Mouse (Mus musculus): ENCODE measurements at regions not wholly inside any gene's neighbourhood (a gene's known extent, or its start where the extent isn't known, plus 50 kb on each side); places are given as distances from the start of the nearest gene placed in this dataset.

DNA sequence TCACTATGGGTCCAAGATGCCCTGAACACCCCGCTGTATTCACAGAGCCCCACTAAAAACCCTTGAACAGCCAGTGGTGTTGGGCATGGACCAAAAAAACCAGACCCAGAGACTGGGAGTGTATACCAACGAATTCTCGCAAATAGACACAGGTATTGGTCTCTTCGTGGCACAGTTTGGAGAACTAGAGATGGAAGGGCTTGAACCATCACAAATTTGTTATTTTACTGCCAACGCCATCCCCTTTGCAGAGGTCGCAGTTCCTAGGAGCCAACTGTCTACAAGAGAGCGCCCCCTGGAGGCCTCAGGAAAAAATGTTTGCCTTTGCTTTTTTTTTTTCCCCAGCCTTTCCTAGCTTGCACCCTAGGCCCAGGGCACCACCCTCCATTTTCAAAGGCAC lies 99.1 kb downstream of the Edn3 start:
- Histone ChIP-seq H3K36me3 (ENCODE audit: control insufficient read depth, insufficient read depth, low read length) (no peaks in the 10 kb centered on the region), H3K9me3 (ENCODE audit: control insufficient read depth, low read length) (no peaks in the 10 kb centered on the region), H3K4me3 (ENCODE audit: low read depth, low read length) (no peak overlapping the region), H3K27me3 (ENCODE audit: control insufficient read depth, insufficient read depth, low read length) (no peaks in the 10 kb centered on the region), H3K27ac (ENCODE audit: low read depth, low read length) (peak overlapping the region; percentile 70; the same call in 1 of the 2 replicates), H3K4me1 (replicated peaks; ENCODE audit: control insufficient read depth, insufficient read depth, low read length) (peaks cover 7% of the 10 kb centered on the region; the same call in 1 of the 2 replicates), H3K9ac (ENCODE audit: low read length) (no peak overlapping the region), H3K4me2 (ENCODE audit: low read depth, low read length, severe bottlenecking) (no peak overlapping the region)
- ATAC-seq (replicated peaks; ENCODE audit: low FRiP score) (peak; percentile 16; the same call in 1 of the 2 replicates), DNase-seq (ENCODE audit: low spot score) (peak; percentile 70)
- WGBS: 25% methylated on average over 7 of the region's 7 CpGs

DNA sequence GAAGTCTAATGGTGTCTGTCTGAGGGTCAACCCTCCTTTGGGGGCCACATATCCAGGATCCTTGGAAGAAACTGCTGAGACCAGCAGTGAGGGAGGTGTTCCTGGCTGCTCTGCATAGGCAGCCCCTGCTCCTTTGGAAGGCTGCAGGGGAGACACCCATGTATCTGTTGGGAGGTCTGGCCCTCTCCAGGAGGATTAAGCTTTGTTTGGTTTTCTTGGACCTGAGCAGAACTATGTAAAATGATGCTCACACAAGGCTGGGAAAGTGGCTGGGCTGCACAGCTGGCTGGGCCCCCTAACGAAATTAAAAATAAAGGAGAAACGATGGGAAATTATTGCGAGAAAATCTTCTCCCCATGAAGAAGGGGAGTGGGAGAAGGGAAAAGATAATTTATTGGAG lies 104.2 kb downstream of the Edn3 start:
- H3K9ac ChIP-seq (ENCODE audit: low read length): no peak overlapping the region
- no peak overlapping the region for H3K4me3 ChIP-seq (ENCODE audit: low read depth, low read length)
- H3K4me2 ChIP-seq (ENCODE audit: low read depth, low read length, severe bottlenecking): no peak overlapping the region
- H3K4me1 ChIP-seq (replicated peaks; ENCODE audit: control insufficient read depth, insufficient read depth, low read length): no peaks in the 10 kb centered on the region
- 74% methylated on average over 3 of the region's 3 CpGs for WGBS
- DNase-seq (ENCODE audit: low spot score): no peak
- H3K36me3 ChIP-seq (ENCODE audit: control insufficient read depth, insufficient read depth, low read length): no peaks in the 10 kb centered on the region
- no peak overlapping the region for H3K27ac ChIP-seq (ENCODE audit: low read depth, low read length)
- no peaks in the 10 kb centered on the region for H3K9me3 ChIP-seq (ENCODE audit: control insufficient read depth, low read length)
- ATAC-seq (replicated peaks; ENCODE audit: low FRiP score): no peak
- no peaks in the 10 kb centered on the region for H3K27me3 ChIP-seq (ENCODE audit: control insufficient read depth, insufficient read depth, low read length)

DNA sequence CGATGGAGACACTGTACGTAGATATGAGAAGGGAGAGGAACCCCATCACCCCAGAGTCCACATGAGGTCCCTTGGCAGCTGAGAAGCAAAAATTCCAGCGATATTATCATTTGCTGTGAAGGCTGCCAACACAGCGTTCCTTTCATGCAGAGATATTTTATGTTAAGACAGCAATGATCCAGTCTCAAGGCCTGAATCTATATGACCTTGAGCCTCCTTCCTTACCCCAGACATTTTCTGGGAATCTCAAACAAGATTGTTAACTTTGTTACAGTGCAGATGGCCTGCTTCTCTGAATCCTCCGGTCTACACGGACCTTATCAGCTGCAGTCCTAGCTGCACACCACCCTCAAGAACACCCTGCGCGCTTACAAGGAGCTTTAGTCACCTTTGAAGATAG lies 106.1 kb downstream of the Edn3 start:
- Histone ChIP-seq H3K27me3 (ENCODE audit: control insufficient read depth, insufficient read depth, low read length) (no peaks in the 10 kb centered on the region), H3K9ac (ENCODE audit: low read length) (no peak overlapping the region), H3K27ac (ENCODE audit: low read depth, low read length) (no peak overlapping the region), H3K4me1 (replicated peaks; ENCODE audit: control insufficient read depth, insufficient read depth, low read length) (no peaks in the 10 kb centered on the region), H3K9me3 (ENCODE audit: control insufficient read depth, low read length) (no peaks in the 10 kb centered on the region), H3K4me2 (ENCODE audit: low read depth, low read length, severe bottlenecking) (no peak overlapping the region), H3K4me3 (ENCODE audit: low read depth, low read length) (no peak overlapping the region), H3K36me3 (ENCODE audit: control insufficient read depth, insufficient read depth, low read length) (no peaks in the 10 kb centered on the region)
- DNase-seq (ENCODE audit: low spot score) (no peak), ATAC-seq (replicated peaks; ENCODE audit: low FRiP score) (no peak)
- 92% methylated on average over 8 of the region's 8 CpGs for WGBS

DNA sequence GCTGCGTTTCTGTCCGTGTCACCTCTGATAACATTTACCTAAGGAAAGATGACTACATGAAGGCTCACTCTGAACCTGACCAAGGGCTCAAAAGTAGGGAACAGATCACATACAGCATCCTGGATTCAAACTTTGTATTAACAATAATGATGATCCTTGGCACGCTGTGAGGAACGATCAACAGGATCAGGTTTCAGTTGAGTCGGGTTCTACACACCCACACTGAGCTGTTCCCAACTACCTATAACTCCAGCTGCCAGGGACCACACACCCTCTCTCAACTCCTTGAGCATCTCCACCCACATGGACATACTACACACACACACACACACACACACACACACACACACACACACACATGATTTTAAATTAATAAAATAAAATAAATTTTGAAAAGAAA lies 107.0 kb downstream of the Edn3 start:
- no peaks in the 10 kb centered on the region for H3K9me3 ChIP-seq (ENCODE audit: control insufficient read depth, low read length)
- no peak overlapping the region for H3K4me3 ChIP-seq (ENCODE audit: low read depth, low read length)
- ATAC-seq (replicated peaks; ENCODE audit: low FRiP score) (no peak), DNase-seq (ENCODE audit: low spot score) (no peak)
- no peaks in the 10 kb centered on the region for H3K36me3 ChIP-seq (ENCODE audit: control insufficient read depth, insufficient read depth, low read length)
- no peak overlapping the region for H3K9ac ChIP-seq (ENCODE audit: low read length)
- no peak overlapping the region for H3K4me2 ChIP-seq (ENCODE audit: low read depth, low read length, severe bottlenecking)
- no peaks in the 10 kb centered on the region for H3K27me3 ChIP-seq (ENCODE audit: control insufficient read depth, insufficient read depth, low read length)
- WGBS: 72% methylated on average over 5 of the region's 5 CpGs
- H3K27ac ChIP-seq (ENCODE audit: low read depth, low read length): no peak overlapping the region
- H3K4me1 ChIP-seq (replicated peaks; ENCODE audit: control insufficient read depth, insufficient read depth, low read length): no peaks in the 10 kb centered on the region

DNA sequence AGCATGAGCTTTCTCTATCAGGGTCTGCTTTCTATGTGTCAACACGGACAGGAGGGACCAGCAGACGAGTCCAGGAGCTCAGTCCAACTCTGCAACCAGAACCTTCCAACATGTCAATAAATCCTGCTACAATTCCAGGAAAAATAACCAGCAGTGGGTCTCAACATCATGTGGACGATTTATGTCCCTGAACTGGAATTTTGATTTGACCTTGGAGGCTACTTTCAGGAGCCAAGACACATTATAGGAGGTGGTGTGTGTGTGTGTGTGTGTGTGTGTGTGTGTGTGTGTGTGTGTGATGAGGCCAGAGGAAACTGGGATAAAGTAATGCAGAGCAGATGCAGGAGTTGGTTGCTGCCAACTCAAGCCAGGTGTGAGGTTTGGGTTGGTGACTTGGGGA lies 107.8 kb downstream of the Edn3 start:
- 70% methylated on average over 3 of the region's 3 CpGs for WGBS
- H3K27ac ChIP-seq (ENCODE audit: low read depth, low read length): no peak overlapping the region

DNA sequence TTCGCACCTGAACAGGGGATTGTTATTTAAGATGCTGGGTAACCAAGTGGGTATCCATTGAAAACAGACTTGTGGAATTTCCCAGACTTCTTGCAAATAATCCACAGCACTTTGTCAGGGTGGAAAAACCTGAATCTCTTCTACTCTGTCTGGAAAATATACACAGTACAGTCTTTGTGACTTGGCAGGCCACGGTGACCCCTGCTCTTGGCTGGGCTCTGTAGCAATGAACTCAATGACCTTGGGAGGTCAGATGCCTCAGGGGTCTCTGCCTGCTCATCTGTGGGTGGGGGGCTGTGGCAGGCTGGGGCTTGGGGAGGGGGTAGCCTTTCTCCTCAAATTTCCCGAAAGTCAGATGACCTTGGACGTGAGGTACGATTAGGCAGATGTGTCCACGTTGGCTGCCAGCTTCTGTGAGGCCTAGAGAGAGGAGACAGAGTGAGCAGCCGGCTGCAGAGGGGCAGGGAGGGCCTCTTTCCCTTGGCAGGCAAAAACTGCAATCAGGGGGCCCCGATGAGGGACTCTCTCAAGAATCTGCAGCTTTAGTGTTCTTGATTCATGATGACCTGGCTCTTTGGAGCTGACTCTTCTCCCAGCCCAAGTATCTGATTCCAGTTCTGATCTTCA lies 108.4 kb downstream of the Edn3 start:
- no peak for ATAC-seq (replicated peaks; ENCODE audit: low FRiP score)
- Histone ChIP-seq H3K27ac (ENCODE audit: low read depth, low read length) (no peak overlapping the region), H3K36me3 (ENCODE audit: control insufficient read depth, insufficient read depth, low read length) (no peaks in the 10 kb centered on the region), H3K27me3 (ENCODE audit: control insufficient read depth, insufficient read depth, low read length) (no peaks in the 10 kb centered on the region), H3K4me2 (ENCODE audit: low read depth, low read length, severe bottlenecking) (no peak overlapping the region), H3K4me1 (replicated peaks; ENCODE audit: control insufficient read depth, insufficient read depth, low read length) (no peaks in the 10 kb centered on the region), H3K4me3 (ENCODE audit: low read depth, low read length) (no peak overlapping the region), H3K9ac (ENCODE audit: low read length) (no peak overlapping the region), H3K9me3 (ENCODE audit: control insufficient read depth, low read length) (no peaks in the 10 kb centered on the region)
- DNase-seq (ENCODE audit: low spot score): no peak
- WGBS: 70% methylated on average over 8 of the region's 8 CpGs

More for the DNA sequence above, 107.8 kb downstream of the Edn3 start:
- H3K36me3 ChIP-seq (ENCODE audit: control insufficient read depth, insufficient read depth, low read length): no peaks in the 10 kb centered on the region
- no peak for ATAC-seq (replicated peaks; ENCODE audit: low FRiP score)
- no peaks in the 10 kb centered on the region for H3K27me3 ChIP-seq (ENCODE audit: control insufficient read depth, insufficient read depth, low read length)
- no peak overlapping the region for H3K4me3 ChIP-seq (ENCODE audit: low read depth, low read length)
- no peaks in the 10 kb centered on the region for H3K4me1 ChIP-seq (replicated peaks; ENCODE audit: control insufficient read depth, insufficient read depth, low read length)
- H3K4me2 ChIP-seq (ENCODE audit: low read depth, low read length, severe bottlenecking): no peak overlapping the region
- no peak for DNase-seq (ENCODE audit: low spot score)
- no peaks in the 10 kb centered on the region for H3K9me3 ChIP-seq (ENCODE audit: control insufficient read depth, low read length)
- no peak overlapping the region for H3K9ac ChIP-seq (ENCODE audit: low read length)

DNA sequence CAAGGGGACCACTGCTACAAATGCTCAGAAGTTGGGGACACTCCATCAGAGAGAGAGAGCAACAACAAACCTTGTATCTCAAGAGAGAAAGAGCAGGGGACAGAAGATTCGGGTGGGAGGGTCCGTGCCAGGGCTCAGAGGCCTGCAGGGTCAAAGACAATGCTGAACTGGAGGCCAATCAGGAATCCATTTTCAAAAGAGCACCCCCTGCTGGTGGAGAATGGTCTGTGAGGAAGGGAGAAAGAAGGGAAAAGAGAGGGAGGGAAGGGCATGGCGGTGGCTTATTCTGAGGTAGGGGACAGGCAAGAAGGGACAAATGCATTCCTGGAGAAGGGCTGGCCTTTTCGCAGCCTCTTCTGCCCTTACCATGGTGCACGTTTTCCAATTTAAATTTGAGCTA lies 109.9 kb downstream of the Edn3 start:
- ATAC-seq (replicated peaks; ENCODE audit: low FRiP score) (no peak), DNase-seq (ENCODE audit: low spot score) (no peak)
- H3K4me2 ChIP-seq (ENCODE audit: low read depth, low read length, severe bottlenecking): no peak overlapping the region
- H3K4me3 ChIP-seq (ENCODE audit: low read depth, low read length): no peak overlapping the region
- no peaks in the 10 kb centered on the region for H3K27me3 ChIP-seq (ENCODE audit: control insufficient read depth, insufficient read depth, low read length)
- 47% methylated on average over 5 of the region's 5 CpGs for WGBS
- no peak overlapping the region for H3K27ac ChIP-seq (ENCODE audit: low read depth, low read length)
- no peak overlapping the region for H3K9ac ChIP-seq (ENCODE audit: low read length)
- no peaks in the 10 kb centered on the region for H3K4me1 ChIP-seq (replicated peaks; ENCODE audit: control insufficient read depth, insufficient read depth, low read length)
- no peaks in the 10 kb centered on the region for H3K9me3 ChIP-seq (ENCODE audit: control insufficient read depth, low read length)
- no peaks in the 10 kb centered on the region for H3K36me3 ChIP-seq (ENCODE audit: control insufficient read depth, insufficient read depth, low read length)

DNA sequence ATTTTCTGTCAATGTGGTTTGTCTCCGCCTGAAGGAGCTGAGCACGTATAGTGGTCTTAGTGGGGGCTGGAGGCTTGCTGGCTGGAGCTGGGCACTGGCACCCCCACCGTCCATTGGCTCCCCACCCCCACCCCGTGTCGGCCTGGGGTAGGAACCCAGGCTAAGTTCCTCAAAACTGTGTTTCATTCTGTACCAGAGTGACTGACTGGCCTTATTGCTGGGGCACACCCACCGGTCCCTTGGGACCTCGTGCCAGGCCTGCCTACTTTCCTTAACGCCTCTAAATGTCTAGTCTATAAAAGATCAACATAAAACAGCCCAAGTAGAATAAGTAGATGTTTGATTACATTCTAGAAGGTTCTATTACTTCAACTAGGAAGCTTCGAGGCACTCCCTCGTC lies 110.8 kb downstream of the Edn3 start:
- no peaks in the 10 kb centered on the region for H3K27me3 ChIP-seq (ENCODE audit: control insufficient read depth, insufficient read depth, low read length)
- no peak overlapping the region for H3K27ac ChIP-seq (ENCODE audit: low read depth, low read length)
- H3K4me1 ChIP-seq (replicated peaks; ENCODE audit: control insufficient read depth, insufficient read depth, low read length): no peaks in the 10 kb centered on the region
- no peak overlapping the region for H3K9ac ChIP-seq (ENCODE audit: low read length)
- no peaks in the 10 kb centered on the region for H3K9me3 ChIP-seq (ENCODE audit: control insufficient read depth, low read length)
- H3K4me3 ChIP-seq (ENCODE audit: low read depth, low read length): no peak overlapping the region
- DNase-seq (ENCODE audit: low spot score) (no peak), ATAC-seq (replicated peaks; ENCODE audit: low FRiP score) (no peak)
- WGBS: 82% methylated on average over 10 of the region's 10 CpGs
- no peaks in the 10 kb centered on the region for H3K36me3 ChIP-seq (ENCODE audit: control insufficient read depth, insufficient read depth, low read length)
- no peak overlapping the region for H3K4me2 ChIP-seq (ENCODE audit: low read depth, low read length, severe bottlenecking)

DNA sequence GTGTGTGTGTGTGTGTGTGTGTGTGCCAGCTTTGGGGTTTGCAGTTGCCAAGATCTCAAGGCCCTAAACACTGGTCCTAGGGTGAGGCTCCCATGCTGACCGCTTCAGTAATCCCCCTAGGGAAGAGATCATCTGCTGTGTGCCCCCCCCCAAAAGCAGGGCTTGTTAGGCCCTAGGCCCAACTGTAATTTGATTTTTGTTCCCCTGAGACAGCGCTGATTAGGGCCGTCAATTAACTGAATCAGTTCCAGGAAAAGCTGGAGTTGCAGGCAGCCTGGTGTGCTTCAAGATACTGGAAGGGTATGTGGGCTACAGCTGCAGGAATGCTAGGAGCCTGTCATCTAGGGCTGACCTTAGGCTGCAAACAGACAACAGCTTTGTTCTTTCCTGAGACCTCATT lies 111.4 kb downstream of the Edn3 start:
- ATAC-seq (replicated peaks; ENCODE audit: low FRiP score) (no peak), DNase-seq (ENCODE audit: low spot score) (no peak)
- H3K9ac ChIP-seq (ENCODE audit: low read length): no peak overlapping the region

More for the DNA sequence above, 111.4 kb downstream of the Edn3 start:
- no peak overlapping the region for H3K4me2 ChIP-seq (ENCODE audit: low read depth, low read length, severe bottlenecking)
- H3K27me3 ChIP-seq (ENCODE audit: control insufficient read depth, insufficient read depth, low read length): no peaks in the 10 kb centered on the region
- 63% methylated on average over 3 of the region's 3 CpGs for WGBS
- H3K4me3 ChIP-seq (ENCODE audit: low read depth, low read length): no peak overlapping the region
- H3K9me3 ChIP-seq (ENCODE audit: control insufficient read depth, low read length): no peaks in the 10 kb centered on the region
- no peak overlapping the region for H3K27ac ChIP-seq (ENCODE audit: low read depth, low read length)
- no peaks in the 10 kb centered on the region for H3K4me1 ChIP-seq (replicated peaks; ENCODE audit: control insufficient read depth, insufficient read depth, low read length)
- no peaks in the 10 kb centered on the region for H3K36me3 ChIP-seq (ENCODE audit: control insufficient read depth, insufficient read depth, low read length)
